Mouse (Mus musculus): ENCODE results near the gene Atf6.

- no peak for TF ChIP-seq POLR2A (IDR thresholded peaks at IDR 0.05; ENCODE audit: extremely low read depth, insufficient read depth, low read length)
- no peak for TF ChIP-seq CTCF (IDR thresholded peaks at IDR 0.05; ENCODE audit: low read depth, low read length)
Measured at GRCm38 (mm10) chr1:170746523-170746922, 121.0 kb downstream of the Atf6 start.

All from liver, adult 2 months (tissue).